Mouse (Mus musculus) heart, postnatal 4 days (tissue): ENCODE measurements at regions not wholly inside any gene's neighbourhood (a gene's known extent, or its start where the extent isn't known, plus 50 kb on each side); places are given as distances from the start of the nearest gene placed in this dataset.

ENCODE experiments used
- DNase-seq: peaks from one replicate; pipeline ENCODE4 v3.0.0; 2021

GRCm38 (mm10) chr12:12701735-12702134, 240.0 kb downstream of the Mycn start:
- DNase-seq: no peak

- no peak for DNase-seq
These were observed 240.6 kb downstream of the Mycn start for GRCm38 (mm10) chr12:12701060-12701667.

- DNase-seq: no peak
These were observed 247.6 kb downstream of the Mycn start for GRCm38 (mm10) chr12:12693838-12694777.

GRCm38 (mm10) chr12:12687376-12687775, 254.3 kb downstream of the Mycn start:
- no peak for DNase-seq

- DNase-seq: no peak
These were observed 256.5 kb downstream of the Mycn start for GRCm38 (mm10) chr12:12685217-12685522.

GRCm38 (mm10) chr12:12684481-12685216, 257.1 kb downstream of the Mycn start:
- DNase-seq: peak; percentile 23

- no peak for DNase-seq
These were observed 257.8 kb downstream of the Mycn start for GRCm38 (mm10) chr12:12683733-12684470.

- no peak for DNase-seq
These were observed 260.6 kb downstream of the Mycn start for GRCm38 (mm10) chr12:12681101-12681500.

GRCm38 (mm10) chr12:12680371-12680921, 261.3 kb downstream of the Mycn start:
- DNase-seq: peak; percentile 35

- DNase-seq: peak; percentile 72
These were observed 265.0 kb downstream of the Mycn start for GRCm38 (mm10) chr12:12676676-12677075.

GRCm38 (mm10) chr12:12669931-12670330, 271.8 kb downstream of the Mycn start:
- no peak for DNase-seq

GRCm38 (mm10) chr12:12668919-12669318, 272.8 kb downstream of the Mycn start:
- DNase-seq: no peak

- no peak for DNase-seq
These were observed 286.1 kb downstream of the Mycn start for GRCm38 (mm10) chr12:12655611-12656010.

GRCm38 (mm10) chr12:12655184-12655583, 286.5 kb downstream of the Mycn start:
- DNase-seq: no peak

- no peak for DNase-seq
These were observed 289.4 kb downstream of the Mycn start for GRCm38 (mm10) chr12:12652361-12652760.

- DNase-seq: no peak
These were observed 291.4 kb downstream of the Mycn start for GRCm38 (mm10) chr12:12650309-12650708.

- DNase-seq: no peak
These were observed 294.2 kb downstream of the Mycn start for GRCm38 (mm10) chr12:12647467-12647866.

- no peak for DNase-seq
These were observed 296.5 kb downstream of the Mycn start for GRCm38 (mm10) chr12:12645183-12645582.

GRCm38 (mm10) chr12:12643247-12643963, 298.3 kb downstream of the Mycn start:
- DNase-seq: no peak

GRCm38 (mm10) chr12:12635308-12635707, 306.4 kb downstream of the Mycn start:
- no peak for DNase-seq

- DNase-seq: no peak
These were observed 314.1 kb downstream of the Mycn start for GRCm38 (mm10) chr12:12627597-12627996.

- no peak for DNase-seq
These were observed 315.9 kb downstream of the Mycn start for GRCm38 (mm10) chr12:12625788-12626187.
